Comparison of ENCODE assay signal across 13 mouse cellular contexts in the genomic region with DNA sequence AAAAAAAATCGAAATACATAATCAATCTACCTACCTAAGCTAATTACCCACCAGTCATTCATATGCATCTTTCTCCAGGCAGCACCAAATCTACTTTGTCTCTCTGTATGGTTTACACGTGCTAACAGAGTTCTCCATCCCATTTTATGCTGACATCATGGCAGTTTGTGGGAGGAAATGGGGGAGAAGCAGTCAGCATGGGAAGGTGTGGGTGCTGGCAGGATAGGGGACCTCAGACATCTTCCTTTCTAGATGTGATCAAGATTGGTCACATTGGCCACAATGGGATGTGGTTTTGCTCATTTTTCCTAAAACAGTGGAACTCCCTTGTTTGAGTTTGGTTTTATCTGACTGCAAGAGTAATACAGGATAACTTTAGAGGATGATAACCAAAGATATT.
"Had no signal": no experiment of that assay in that cellular context is flagged by ENCODE, and none has a peak within 500 bp of the region (broad histone marks: within the 10 kb centered on the region; RNA-seq: fewer than 3 reads in every experiment).

No protein-coding gene starts in this region.

- ATAC-seq: midbrain, embryonic 13.5 days; midbrain, embryonic 15.5 days had no signal

- H3K36me3 ChIP-seq: midbrain, embryonic 13.5 days; midbrain, embryonic 15.5 days; neural tube, embryonic 12.5 days; stomach, embryonic 15.5 days had no signal

- H3K27me3 ChIP-seq: megakaryocyte, embryonic 14.5 days; midbrain, embryonic 13.5 days; midbrain, embryonic 15.5 days; neural tube, embryonic 12.5 days; stomach, embryonic 15.5 days had no signal

- DNase-seq: lung, adult 18-20 months; lung, embryonic 14.5 days; lung, postnatal 10 days; lung, postnatal 4 days; right cerebral cortex, postnatal 14 days; thymus, adult 2 months; thymus, postnatal 36 days had no signal

- H3K4me1 ChIP-seq: megakaryocyte, embryonic 14.5 days; stomach, embryonic 15.5 days had no signal

- H3K27ac ChIP-seq: midbrain, embryonic 13.5 days; midbrain, embryonic 15.5 days; neural tube, embryonic 12.5 days; stomach, embryonic 15.5 days; stomach, postnatal 0 days had no signal

- H3K4me3 ChIP-seq: megakaryocyte, embryonic 14.5 days; midbrain, embryonic 13.5 days; midbrain, embryonic 15.5 days; neural tube, embryonic 12.5 days; stomach, embryonic 15.5 days had no signal

- H3K9me3 ChIP-seq: midbrain, embryonic 13.5 days; midbrain, embryonic 15.5 days; neural tube, embryonic 12.5 days; stomach, embryonic 15.5 days had no signal
